Mouse (Mus musculus) layer of hippocampus, postnatal 10 days (tissue): Measurements from ENCODE around the gene Gm3015. TPM values are rescaled to one million over a fixed set of nuclear protein-coding genes. Genes with fewer than 3 reads are reported as not detected.
"Not testable (repeated sequence)": the region's sequence is repeated elsewhere in the genome, so short reads cannot be mapped to it uniquely, and the experiment has no call there.

Source experiments
- DNase-seq, 2 experiments: peaks; one replicate each; pipeline ENCODE4 v3.0.0; 2021; ENCODE audit warnings: low spot score in 2 of 2
- long read RNA-seq: library from polyadenylated mRNA; stranded (forward); transcript quantifications from one replicate; pipeline ENCODE4 v2.0.0, GENCODE M21; 2023
- total RNA-seq, 2 experiments: library from RNA; stranded (reverse); gene quantifications; 2 replicates each; pipeline ENCODE4 v1.2.3; 2021

Gene Gm3015
- not detected for total RNA-seq
- long read RNA-seq = 0 reads

- not testable (repeated sequence) for DNase-seq
Measured at GRCm38 (mm10) chr14:42768721-42769120, at the start of gene Gm3015. Gene Gm3015 (minus strand): TSS chr14:42768821.

GRCm38 (mm10) chr14:42797887-42798286 is 29.3 kb upstream of the Gm3015 start, which contains the start of gene Gm10377:
Gene Gm10377 (minus strand): TSS chr14:42797987.
- DNase-seq = not testable (repeated sequence)

Other genes with a start within 250 kb of the Gm3015 start
- gene Gm8024, start 244.5 kb downstream of the Gm3015 start, total RNA-seq = not detected
- not detected for gene Gm17124, start 168.9 kb downstream of the Gm3015 start, total RNA-seq
- gene Gm3633, start 126.9 kb downstream of the Gm3015 start, total RNA-seq = not detected
- not detected for gene Gm10378, start 112.9 kb downstream of the Gm3015 start, total RNA-seq
- gene Gm10377, start 29.2 kb upstream of the Gm3015 start, total RNA-seq = not detected
- not detected for gene Gm21977, start 84.7 kb upstream of the Gm3015 start, total RNA-seq
- gene Gm8082, start 224.8 kb upstream of the Gm3015 start, total RNA-seq = not detected
- under 1 TPM in 1 of 2 experiments, not detected in 1; 0.91 TPM for gene Gm10376, start 246.8 kb upstream of the Gm3015 start, total RNA-seq